Mouse (Mus musculus) megakaryocyte, embryonic 14.5 days (primary cell): ENCODE data around the gene Lyz2.

ENCODE experiments used
- FLI1 ChIP-seq: IDR thresholded peaks from 2 replicates; pipeline ENCODE4 v1.6.1; 2012; ENCODE audit warnings: low read length, inconsistent platforms, mixed read lengths
- GATA1 ChIP-seq: IDR thresholded peaks from 3 replicates; pipeline ENCODE4 v1.6.1; 2012; ENCODE audit warnings: mixed read lengths, low read length, inconsistent platforms, borderline replicate concordance

GRCm38 (mm10) chr10:117304371-117304770 lies 22.2 kb upstream of the Lyz2 start:
- no peak for TF ChIP-seq GATA1
- no peak for TF ChIP-seq FLI1
